Mouse (Mus musculus) embryonic facial prominence, embryonic 11.5 days (tissue): ENCODE measurements around the gene Prune2. TPM values are rescaled to one million over a fixed set of nuclear protein-coding genes. Genes with fewer than 3 reads are reported as not detected.

Experiments
- ATAC-seq: fragments of 200-750 bp; cut with Nextera tagmentation; replicated peaks from 2 replicates; pipeline ENCODE4 v1.8.0; 2017; ENCODE audit warnings: low read depth; ENCODE audit not compliant: insufficient number of reproducible peaks, low FRiP score, low TSS enrichment
- DNase-seq: peaks from one replicate; pipeline ENCODE4 v3.0.0-alpha.2; 2015; ENCODE audit warnings: low spot score
- H3K27ac ChIP-seq: fragments of 300-500 bp; sonication (generic); replicated peaks from 2 replicates; pipeline ENCODE4 v1.5.1; 2014; ENCODE audit warnings: mild to moderate bottlenecking, low read depth, low read length, control low read depth
- H3K27me3 ChIP-seq: fragments of 300-500 bp; sonication (generic); 2 replicates; pipeline ENCODE4 v1.6.1; 2014; ENCODE audit warnings: mild to moderate bottlenecking, low read length, moderate library complexity, mixed read lengths; ENCODE audit not compliant: control insufficient read depth, insufficient read depth
- H3K36me3 ChIP-seq: fragments of 300-500 bp; sonication (generic); replicated peaks from 2 replicates; pipeline ENCODE4 v1.6.1; 2014; ENCODE audit warnings: low read depth, mild to moderate bottlenecking, low read length, moderate library complexity, mixed read lengths; ENCODE audit not compliant: control insufficient read depth, insufficient read depth
- H3K4me1 ChIP-seq: fragments of 300-500 bp; sonication (generic); 2 replicates; pipeline ENCODE4 v1.6.1; 2014; ENCODE audit warnings: low read length, mixed read lengths; ENCODE audit not compliant: control insufficient read depth, insufficient read depth
- H3K4me2 ChIP-seq: fragments of 300-500 bp; sonication (generic); 2 replicates; pipeline ENCODE4 v1.6.1; 2014; ENCODE audit warnings: low read depth, mild to moderate bottlenecking, control low read depth, low read length, moderate library complexity
- H3K4me3 ChIP-seq: fragments of 300-500 bp; sonication (generic); 2 replicates; pipeline ENCODE4 v1.5.1; 2014; ENCODE audit warnings: low read depth, low read length, control low read depth
- H3K9ac ChIP-seq: fragments of 300-500 bp; sonication (generic); replicated peaks from 2 replicates; pipeline ENCODE4 v1.6.1; 2014; ENCODE audit warnings: mild to moderate bottlenecking, control low read depth, low read length
- H3K9me3 ChIP-seq: fragments of 300-500 bp; sonication (generic); replicated peaks from 2 replicates; pipeline ENCODE4 v1.6.1; 2016; ENCODE audit warnings: mild to moderate bottlenecking, low read length, inconsistent platforms, mixed read lengths; ENCODE audit not compliant: control insufficient read depth
- WGBS: fragments of 180-500 bp; shearing (Covaris S2); extraction: QIAGEN DNeasy Blood & Tissue Kit; methylation state at CpG from one replicate; pipeline ENCODE4 v1.1.7; 2014; 5-methylcytosine and 5-hydroxymethylcytosine counted together
- polyA plus RNA-seq: library from polyadenylated mRNA; unstranded; fragments of >200 nt; fragmentation: Nextera tagmentation; extraction: Ambion mirVana; gene quantifications from 2 replicates; pipeline ENCODE4 v1.2.1, GENCODE M21; 2014

The Prune2 gene
- polyA plus RNA-seq, 1 experiment from 2014 or later: 1.5 TPM

DNA sequence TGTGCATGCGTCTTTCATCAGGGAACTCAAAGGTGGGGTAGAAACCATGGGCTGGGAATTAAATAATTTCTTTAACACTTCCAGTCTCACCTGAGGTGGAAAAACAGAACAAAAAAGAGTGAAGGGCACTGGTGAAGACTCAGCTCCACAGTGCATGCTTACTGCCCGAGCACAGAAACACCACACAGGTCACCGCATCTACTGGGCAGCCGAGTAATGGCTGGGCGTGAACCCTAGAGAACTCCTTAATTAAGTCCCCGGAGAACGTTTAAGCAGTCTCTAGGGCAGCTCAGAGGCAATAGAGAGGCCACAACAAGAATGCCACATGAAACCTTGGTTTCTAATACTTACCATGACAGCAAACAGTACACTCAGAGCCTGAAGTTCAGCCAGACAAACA lies 288.6 kb downstream of the Prune2 start:
- H3K27ac ChIP-seq: no peak overlapping the region
- WGBS: 67% methylated on average over 7 of the region's 7 CpGs
- no peaks in the 10 kb centered on the region for H3K9me3 ChIP-seq
- H3K4me2 ChIP-seq: no peak overlapping the region
- H3K4me1 ChIP-seq: no peaks in the 10 kb centered on the region
- H3K36me3 ChIP-seq: no peaks in the 10 kb centered on the region
- no peak overlapping the region for H3K4me3 ChIP-seq
- no peak overlapping the region for H3K9ac ChIP-seq
- no peaks in the 10 kb centered on the region for H3K27me3 ChIP-seq
- ATAC-seq: no peak
- no peak for DNase-seq

DNA sequence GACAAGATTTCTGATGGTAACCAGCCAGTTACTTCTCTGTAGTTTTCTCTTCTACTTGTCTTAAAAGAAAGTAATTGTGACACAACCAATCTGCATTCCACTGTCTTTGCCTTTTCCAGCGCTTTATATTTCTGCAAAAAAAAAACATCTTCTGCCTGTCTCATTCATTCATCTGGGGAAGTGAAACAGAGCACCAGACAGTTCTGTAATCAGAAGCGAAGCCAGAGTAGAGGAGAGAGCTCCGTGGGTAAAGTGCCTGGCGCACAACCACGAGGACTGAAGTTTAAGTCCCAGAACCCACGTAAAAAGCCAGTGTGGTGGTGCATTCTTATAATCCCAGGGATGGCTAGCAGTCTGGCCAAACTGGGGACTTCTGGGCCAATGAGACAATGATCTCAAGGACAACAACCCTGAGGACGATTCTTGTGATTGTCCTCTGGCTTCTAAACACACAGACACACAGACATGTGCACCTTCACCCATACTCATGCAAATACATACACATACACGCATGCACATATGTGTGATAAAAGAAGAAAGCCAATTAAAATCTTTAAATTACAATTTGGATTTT lies 291.5 kb downstream of the Prune2 start:
- H3K9me3 ChIP-seq: no peaks in the 10 kb centered on the region
- H3K36me3 ChIP-seq: no peaks in the 10 kb centered on the region
- no peaks in the 10 kb centered on the region for H3K27me3 ChIP-seq
- H3K9ac ChIP-seq: no peak overlapping the region
- H3K4me2 ChIP-seq: no peak overlapping the region
- no peak for ATAC-seq
- DNase-seq: no peak
- no peak overlapping the region for H3K27ac ChIP-seq
- no peak overlapping the region for H3K4me3 ChIP-seq
- WGBS: 87% methylated on average over 8 of the region's 8 CpGs
- H3K4me1 ChIP-seq: no peaks in the 10 kb centered on the region

DNA sequence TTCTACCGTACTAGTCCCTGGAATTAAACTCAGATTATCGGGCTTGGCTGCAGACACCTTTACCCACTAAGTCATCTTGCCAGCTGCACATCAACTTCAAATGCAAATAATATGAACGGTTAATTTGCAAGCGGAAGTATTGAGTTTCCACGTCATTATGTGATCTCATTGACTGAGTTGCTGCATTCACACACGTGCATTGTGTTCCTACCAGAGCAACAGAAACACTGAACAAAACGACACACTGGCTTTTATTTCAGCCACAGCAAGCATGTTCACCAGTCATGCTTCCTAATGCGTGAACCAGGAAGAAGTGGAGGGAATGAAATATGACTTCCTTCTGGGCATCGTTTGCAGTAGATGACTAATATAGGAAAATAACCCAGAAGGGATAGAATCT lies 293.8 kb downstream of the Prune2 start:
- Histone ChIP-seq H3K36me3 (no peaks in the 10 kb centered on the region), H3K27me3 (no peaks in the 10 kb centered on the region), H3K4me3 (no peak overlapping the region), H3K9ac (no peak overlapping the region), H3K4me2 (no peak overlapping the region), H3K27ac (no peak overlapping the region), H3K4me1 (no peaks in the 10 kb centered on the region), H3K9me3 (no peaks in the 10 kb centered on the region)
- 79% methylated on average over 9 of the region's 9 CpGs for WGBS
- DNase-seq (no peak), ATAC-seq (no peak)

DNA sequence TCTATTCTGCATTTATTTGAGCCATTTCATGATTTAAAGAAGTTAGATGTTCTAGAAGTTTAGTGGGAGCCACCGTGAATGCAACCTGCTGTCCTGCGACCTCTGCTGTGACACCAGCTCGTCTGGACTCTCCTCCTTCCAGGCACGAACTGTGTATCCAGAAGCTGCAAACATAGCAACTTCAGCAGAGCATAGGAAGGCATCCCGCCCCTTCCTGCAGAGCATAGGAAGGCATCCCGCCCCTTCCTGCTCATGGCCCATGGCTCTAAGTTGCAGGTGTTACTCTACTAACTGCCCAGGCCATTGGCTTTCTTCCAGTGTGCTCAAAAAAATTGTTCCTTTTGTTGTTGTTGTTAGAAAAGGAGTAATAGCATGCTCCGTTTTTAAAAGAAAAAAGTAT lies 294.9 kb downstream of the Prune2 start:
- Histone ChIP-seq H3K27ac (no peak overlapping the region), H3K9ac (no peak overlapping the region), H3K27me3 (no peaks in the 10 kb centered on the region), H3K4me1 (no peaks in the 10 kb centered on the region), H3K9me3 (no peaks in the 10 kb centered on the region), H3K4me2 (no peak overlapping the region), H3K36me3 (no peaks in the 10 kb centered on the region), H3K4me3 (no peak overlapping the region)
- DNase-seq: no peak
- 78% methylated on average over 7 of the region's 7 CpGs for WGBS
- no peak for ATAC-seq

DNA sequence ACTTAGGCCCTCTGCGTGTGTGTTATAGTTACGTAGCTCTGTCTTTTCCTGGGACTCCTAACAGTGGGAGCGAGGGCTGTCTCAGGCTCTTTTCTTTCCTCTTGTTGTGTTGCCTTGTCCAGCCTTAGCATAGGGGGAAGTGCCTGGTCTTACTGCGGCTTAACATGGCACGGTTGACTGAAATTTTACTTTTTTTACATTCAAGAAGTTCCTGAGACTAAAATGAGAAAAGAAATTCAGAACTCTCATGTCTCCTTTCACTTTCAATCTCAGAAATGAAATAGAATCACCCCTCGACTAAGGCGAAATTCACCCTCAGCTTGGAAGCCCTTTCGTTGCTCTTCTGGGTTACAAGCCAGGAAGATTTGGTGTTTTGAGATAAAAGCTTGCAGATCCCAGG lies 295.5 kb downstream of the Prune2 start:
- Histone ChIP-seq H3K4me1 (no peaks in the 10 kb centered on the region), H3K27me3 (no peaks in the 10 kb centered on the region), H3K4me2 (no peak overlapping the region), H3K36me3 (no peaks in the 10 kb centered on the region), H3K4me3 (no peak overlapping the region), H3K9me3 (no peaks in the 10 kb centered on the region), H3K9ac (no peak overlapping the region), H3K27ac (no peak overlapping the region)
- WGBS: 82% methylated on average over 8 of the region's 8 CpGs
- ATAC-seq (no peak), DNase-seq (no peak)

DNA sequence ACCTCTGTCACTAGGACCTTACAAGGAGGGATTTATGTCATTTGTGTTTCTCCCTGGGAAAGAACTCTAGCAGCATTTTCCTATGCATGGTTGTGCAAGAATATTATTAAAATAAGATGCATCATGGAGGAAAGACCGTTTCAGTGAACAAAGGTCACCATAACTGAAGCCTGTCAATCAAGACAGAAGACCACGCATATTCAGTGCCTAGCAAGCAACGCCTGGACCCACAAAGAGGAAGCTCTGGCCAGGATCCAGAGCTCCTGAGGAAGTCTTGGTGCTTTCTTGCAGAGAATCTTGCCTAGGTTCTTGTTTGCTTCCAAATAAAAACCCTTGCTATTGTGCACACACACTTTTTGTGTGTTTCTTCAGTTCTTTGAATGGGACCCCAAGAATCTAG lies 296.9 kb downstream of the Prune2 start:
- Histone ChIP-seq H3K36me3 (no peaks in the 10 kb centered on the region), H3K4me2 (no peak overlapping the region), H3K9ac (no peak overlapping the region), H3K9me3 (no peaks in the 10 kb centered on the region), H3K4me3 (no peak overlapping the region), H3K27ac (no peak overlapping the region), H3K4me1 (no peaks in the 10 kb centered on the region), H3K27me3 (no peaks in the 10 kb centered on the region)
- ATAC-seq: no peak
- 56% methylated on average over 3 of the region's 3 CpGs for WGBS
- no peak for DNase-seq

DNA sequence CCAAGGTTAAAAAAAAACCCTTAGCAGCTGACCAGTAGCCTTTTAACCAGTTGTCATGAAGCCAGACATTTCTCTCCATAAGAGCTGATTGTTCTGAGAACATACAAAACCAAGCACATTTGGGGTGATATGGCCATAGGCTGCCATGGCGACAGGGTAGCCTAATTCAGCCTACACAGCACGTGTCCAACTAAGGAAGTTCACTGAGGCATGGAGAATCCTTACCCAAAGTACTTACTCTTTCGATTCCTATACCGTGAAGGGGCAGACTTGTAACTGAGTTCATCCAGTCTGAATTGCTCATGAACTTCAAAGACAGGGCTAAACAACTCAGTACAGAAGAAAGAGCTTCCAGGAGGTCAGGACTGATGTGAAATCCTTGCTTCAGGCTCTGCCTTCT lies 299.6 kb downstream of the Prune2 start:
- H3K4me3 ChIP-seq: no peak overlapping the region
- no peaks in the 10 kb centered on the region for H3K4me1 ChIP-seq
- 75% methylated on average over 4 of the region's 4 CpGs for WGBS
- ATAC-seq: no peak
- no peaks in the 10 kb centered on the region for H3K9me3 ChIP-seq
- no peaks in the 10 kb centered on the region for H3K36me3 ChIP-seq
- no peak for DNase-seq
- no peak overlapping the region for H3K9ac ChIP-seq
- H3K27me3 ChIP-seq: no peaks in the 10 kb centered on the region
- H3K4me2 ChIP-seq: no peak overlapping the region
- no peak overlapping the region for H3K27ac ChIP-seq

DNA sequence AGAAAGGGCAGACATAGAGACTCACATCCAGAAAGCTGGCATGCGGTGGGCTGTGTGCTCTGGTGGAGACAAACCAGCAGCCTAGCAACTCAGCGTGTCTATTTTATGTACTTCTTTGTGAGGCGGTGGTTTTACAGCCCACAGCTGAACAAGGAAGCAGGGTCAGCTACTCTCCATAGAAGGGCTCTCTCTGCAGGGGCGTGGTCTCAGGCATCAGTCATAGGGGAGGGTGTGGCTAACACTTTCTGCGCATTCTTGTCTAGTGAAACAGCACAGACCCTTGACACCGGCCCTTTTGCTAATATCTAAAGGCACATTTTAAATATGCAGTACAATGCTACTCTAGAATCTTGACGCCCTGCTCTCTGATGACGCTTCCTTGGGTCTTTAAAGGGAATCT lies 300.5 kb downstream of the Prune2 start:
- ATAC-seq (no peak), DNase-seq (no peak)
- Histone ChIP-seq H3K4me1 (no peaks in the 10 kb centered on the region), H3K9ac (no peak overlapping the region), H3K4me2 (no peak overlapping the region), H3K9me3 (no peaks in the 10 kb centered on the region), H3K36me3 (no peaks in the 10 kb centered on the region), H3K27ac (no peak overlapping the region), H3K27me3 (no peaks in the 10 kb centered on the region), H3K4me3 (no peak overlapping the region)
- 75% methylated on average over 8 of the region's 8 CpGs for WGBS
